8 mouse cellular contexts compared by ENCODE assay signal in the genomic region with DNA sequence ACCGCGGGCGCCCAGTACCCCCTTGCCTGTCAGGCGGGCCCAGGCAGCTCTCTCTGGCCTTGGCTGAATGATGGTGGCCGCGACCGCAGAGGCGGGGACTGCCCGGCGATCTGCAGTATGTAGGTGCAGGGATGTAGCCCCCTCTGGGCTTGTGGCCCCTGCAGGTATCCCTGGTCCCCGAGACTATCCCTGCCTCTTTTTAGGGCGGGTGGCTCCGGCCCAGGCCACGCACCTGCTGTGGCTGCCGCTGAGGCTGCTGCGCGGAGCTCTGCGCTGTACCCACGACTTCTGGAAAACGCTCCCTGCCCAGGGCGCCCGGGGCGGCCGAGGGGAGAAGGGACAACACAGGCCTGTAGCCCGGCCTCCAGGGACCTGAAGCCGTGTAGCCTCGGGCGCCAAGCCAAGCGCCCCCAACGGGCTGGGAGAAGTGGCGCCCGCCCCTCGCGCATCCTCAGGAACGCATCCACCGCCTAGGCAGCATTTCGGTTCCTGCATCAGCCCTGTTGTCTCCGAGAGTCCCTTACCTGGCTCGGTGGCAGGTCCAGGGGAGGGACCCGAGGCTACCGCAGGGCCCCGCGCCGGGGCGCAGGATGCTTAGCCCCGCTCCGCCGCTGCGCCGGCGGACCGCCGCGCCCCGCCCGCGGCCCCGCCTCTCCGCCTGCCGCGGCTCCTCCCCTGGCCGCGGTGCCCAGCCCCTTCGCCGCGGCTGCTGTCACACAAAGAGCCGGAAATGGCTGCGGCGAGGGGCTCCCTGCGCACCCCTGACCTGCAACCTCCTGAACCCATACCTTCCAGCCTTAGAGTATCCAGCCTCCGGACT. TPM values are rescaled to one million over a fixed set of nuclear protein-coding genes. Genes with fewer than 3 reads are reported as not detected.
DNase-seq lines count a peak whose midpoint lies in the region; ATAC-seq and TF ChIP-seq lines count a peak whose summit lies in the region.

No protein-coding gene starts in this region.

- peak overlapping the region; percentile 90 for H3K9ac ChIP-seq in CH12.LX (ENCODE audit: insufficient read depth, low read depth)
- H3K9ac ChIP-seq in embryonic facial prominence, embryonic 13.5 days, result peak overlapping the region; percentile 73
- peak overlapping the region; percentile 39; the same call in 1 of the 2 replicates for H3K9ac ChIP-seq in lung, postnatal 0 days (replicated peaks; ENCODE audit: low read depth)

- peaks cover 14 to 34% of the 10 kb centered on the region in 2 experiments for H3K4me1 ChIP-seq in CH12.LX (ENCODE audit: control insufficient read depth in 1 of 2, insufficient read depth in 2 of 2)
- H3K4me1 ChIP-seq in embryonic facial prominence, embryonic 13.5 days, result peaks cover 41% of the 10 kb centered on the region
- 0 out of 2 replicates have a peak, but pooled peaks cover 7% of the 10 kb centered on the region for H3K4me1 ChIP-seq in lung, postnatal 0 days (ENCODE audit: insufficient read depth, low read depth, low read length)

- H3K9me3 ChIP-seq in CH12.LX (replicated peaks; ENCODE audit: low read length), result peaks cover 6% of the 10 kb centered on the region
- no peaks in the 10 kb centered on the region for H3K9me3 ChIP-seq in embryonic facial prominence, embryonic 13.5 days
- H3K9me3 ChIP-seq in lung, postnatal 0 days (ENCODE audit: low read length), result no peaks in the 10 kb centered on the region

- no peak for TF ChIP-seq RAD21 in CH12.LX (IDR thresholded peaks at IDR 0.05; ENCODE audit: low read depth, low read length)

- intact Hi-C loops in heart, postnatal 14 days (cut with DNase I), result no loop called here

- TF ChIP-seq EP300 in CH12.LX (IDR thresholded peaks at IDR 0.05; ENCODE audit: low read length), result no peak
- TF ChIP-seq EP300 in lung, postnatal 0 days (IDR thresholded peaks at IDR 0.05), result no peak

- H3K27me3 ChIP-seq in CH12.LX (replicated peaks), result peaks cover 3% of the 10 kb centered on the region
- peaks cover 16% of the 10 kb centered on the region for H3K27me3 ChIP-seq in embryonic facial prominence, embryonic 13.5 days
- no peaks in the 10 kb centered on the region for H3K27me3 ChIP-seq in lung, postnatal 0 days (replicated peaks; ENCODE audit: insufficient read depth, low read length)

- in situ Hi-C loops in CH12.LX (cut with MboI; ENCODE audit: low pct_ligation_motif_present, low pct_unique_long_range_greater_than_20kb, low sequenced_read_pairs), result loop anchor here (5.0 kb wide), 1 partner anchor 35 kb away; no protein-coding TSS in a partner anchor

- TF ChIP-seq POLR2A in CH12.LX (IDR thresholded peaks at IDR 0.05; ENCODE audit: low read depth, low read length), result peak; percentile 66

- peaks cover 48% of the 10 kb centered on the region for H3K79me2 ChIP-seq in CH12.LX (replicated peaks; ENCODE audit: control insufficient read depth, extremely low read depth, insufficient read depth, poor library complexity, severe bottlenecking)

- peak; percentile 74 for ATAC-seq in embryonic facial prominence, embryonic 13.5 days (ENCODE audit: insufficient number of reproducible peaks, insufficient read depth, low FRiP score, low TSS enrichment, low read depth)
- peak; percentile 77 for ATAC-seq in lung, postnatal 0 days

- peak overlapping the region; percentile 97 for H3K27ac ChIP-seq in CH12.LX (ENCODE audit: insufficient read depth, low read depth)
- no peak overlapping the region for H3K27ac ChIP-seq in embryonic facial prominence, embryonic 13.5 days
- no peak overlapping the region; the same call in 1 of the 2 replicates for H3K27ac ChIP-seq in lung, postnatal 0 days (ENCODE audit: low read length)

- dilution Hi-C loops in CH12.LX (cut with MboI; ENCODE audit: extremely low pct_ligation_motif_present, extremely low pct_unique_long_range_greater_than_20kb, low sequenced_read_pairs), result no loop called here

- peak; percentile 64 for DNase-seq in CH12.LX (ENCODE audit: extremely low read depth)
- DNase-seq in adrenal gland, postnatal 36 days, result peak; percentile 71 to 82
- DNase-seq in heart, postnatal 14 days, result peak; percentile 62
- DNase-seq in layer of hippocampus, adult 9-11 months, result peak; percentile 61
- peak; percentile 56 for DNase-seq in lung, postnatal 0 days (ENCODE audit: low spot score)
- DNase-seq in retina, postnatal 1 day, result peak; percentile 81
- peak; percentile 26 for DNase-seq in urinary bladder, postnatal 25 days (ENCODE audit: low spot score)

- H3K36me3 ChIP-seq in CH12.LX (replicated peaks in 1 of 2; ENCODE audit: control insufficient read depth in 1 of 2, insufficient read depth in 1 of 2, low read length in 1 of 2), result peaks cover 0 to 8% of the 10 kb centered on the region in 2 experiments
- H3K36me3 ChIP-seq in embryonic facial prominence, embryonic 13.5 days, result no peaks in the 10 kb centered on the region
- no peaks in the 10 kb centered on the region for H3K36me3 ChIP-seq in lung, postnatal 0 days (ENCODE audit: insufficient read depth, low read length)

- TF ChIP-seq CTCF in CH12.LX (conservative IDR thresholded peaks at IDR 0.05 in 1 of 2, IDR thresholded peaks at IDR 0.05 in 1 of 2; ENCODE audit: low read depth in 2 of 2, low read length in 2 of 2), result peak in 1 of 2 experiments; percentile 43; a peak in 2 of 4 replicates
- no peak for TF ChIP-seq CTCF in lung, postnatal 0 days (IDR thresholded peaks at IDR 0.05)

- H3K4me3 ChIP-seq in CH12.LX (replicated peaks in 1 of 3; ENCODE audit: low read depth in 2 of 3, low read length in 2 of 3, poor library complexity in 1 of 3), result peak overlapping the region; percentile 89 to 96 (median 94)
- peak overlapping the region; percentile 67 for H3K4me3 ChIP-seq in embryonic facial prominence, embryonic 13.5 days
- peak overlapping the region; percentile 53 for H3K4me3 ChIP-seq in lung, postnatal 0 days (ENCODE audit: low read depth, low read length)

- peak overlapping the region; percentile 89 for H3K4me2 ChIP-seq in CH12.LX (ENCODE audit: insufficient read depth, low read depth, poor library complexity, severe bottlenecking)
- H3K4me2 ChIP-seq in embryonic facial prominence, embryonic 13.5 days, result peak overlapping the region; percentile 97
- peak overlapping the region; percentile 97 for H3K4me2 ChIP-seq in lung, postnatal 0 days (replicated peaks; ENCODE audit: low read depth, low read length)

- under 1% methylated on average over 63 of the region's 71 CpGs for WGBS in embryonic facial prominence, embryonic 13.5 days
- WGBS in lung, postnatal 0 days, result 2% methylated on average over 45 of the region's 71 CpGs

TF ChIP-seq in CH12.LX, 34 proteins besides CTCF, POLR2A, EP300 and RAD21 (continues in another document):
- TF ChIP-seq USF2 (conservative IDR thresholded peaks at IDR 0.05; ENCODE audit: low read depth, low read length), result no peak
- no peak for TF ChIP-seq HCFC1 (IDR thresholded peaks at IDR 0.05; ENCODE audit: low read depth, low read length)
- no peak for TF ChIP-seq POLR2AphosphoS2 (IDR thresholded peaks at IDR 0.05; ENCODE audit: low read depth, low read length)
- TF ChIP-seq RCOR1 (conservative IDR thresholded peaks at IDR 0.05; ENCODE audit: low read depth, low read length), result no peak
- no peak; the same call in 1 of the 2 replicates for TF ChIP-seq MAZ (IDR thresholded peaks at IDR 0.05; ENCODE audit: low read depth, low read length)
- peak; percentile 6; the same call in 1 of the 2 replicates for TF ChIP-seq SMC3 (IDR thresholded peaks at IDR 0.05; ENCODE audit: low read depth, low read length)
- no peak for TF ChIP-seq USF1 (IDR thresholded peaks at IDR 0.05; ENCODE audit: low read depth, low read length)
- TF ChIP-seq ZNF384 (IDR thresholded peaks at IDR 0.05; ENCODE audit: low read depth, low read length), result no peak
- TF ChIP-seq BHLHE40 (IDR thresholded peaks at IDR 0.05; ENCODE audit: low read depth, low read length), result no peak
- TF ChIP-seq MYC (IDR thresholded peaks at IDR 0.05; ENCODE audit: low read depth, low read length), result no peak
- no peak for TF ChIP-seq ETS1 (conservative IDR thresholded peaks at IDR 0.05; ENCODE audit: low read depth, low read length)
- peak; percentile 43; the same call in 1 of the 2 replicates for TF ChIP-seq TCF12 (IDR thresholded peaks at IDR 0.05; ENCODE audit: low read depth, low read length)
- TF ChIP-seq IRF4 (IDR thresholded peaks at IDR 0.05; ENCODE audit: low read depth, low read length), result 0 out of 2 replicates have a peak, but pooled peaks have one; percentile 12
- TF ChIP-seq CHD2 (IDR thresholded peaks at IDR 0.05; ENCODE audit: low read length), result no peak
- TF ChIP-seq CHD1 (IDR thresholded peaks at IDR 0.05; ENCODE audit: low read depth, low read length), result no peak; the same call in 1 of the 2 replicates
- TF ChIP-seq ZMIZ1 (IDR thresholded peaks at IDR 0.05; ENCODE audit: low read depth, low read length), result peak; percentile 21; the same call in 1 of the 2 replicates
- no peak for TF ChIP-seq ZKSCAN1 (IDR thresholded peaks at IDR 0.05; ENCODE audit: borderline replicate concordance, low read depth, low read length)
- no peak for TF ChIP-seq MAFK (IDR thresholded peaks at IDR 0.05; ENCODE audit: insufficient replicate concordance, low read length)
- TF ChIP-seq GABPA (IDR thresholded peaks at IDR 0.05; ENCODE audit: insufficient replicate concordance, low read depth, low read length), result no peak
- peak; percentile 69 for TF ChIP-seq NRF1 (IDR thresholded peaks at IDR 0.05; ENCODE audit: low read depth, low read length)
- no peak for TF ChIP-seq MEF2A (IDR thresholded peaks at IDR 0.05; ENCODE audit: borderline replicate concordance, low read depth, low read length)
- TF ChIP-seq PAX5 (IDR thresholded peaks at IDR 0.05; ENCODE audit: low read length), result no peak
- no peak; the same call in 1 of the 2 replicates for TF ChIP-seq SIN3A (IDR thresholded peaks at IDR 0.05; ENCODE audit: low read length)
- no peak for TF ChIP-seq ZC3H11A (IDR thresholded peaks at IDR 0.05; ENCODE audit: low read depth, low read length)
- 0 out of 2 replicates have a peak, but pooled peaks have one; percentile 50 for TF ChIP-seq NELFE (IDR thresholded peaks at IDR 0.05; ENCODE audit: low read depth, low read length)
- TF ChIP-seq E2F4 (IDR thresholded peaks at IDR 0.05; ENCODE audit: insufficient replicate concordance, low read depth, low read length), result no peak
- peak; percentile 79 for TF ChIP-seq ELF1 (IDR thresholded peaks at IDR 0.05; ENCODE audit: low read depth, low read length)
- no peak for TF ChIP-seq TBP (conservative IDR thresholded peaks at IDR 0.05; ENCODE audit: low read depth, low read length)

RNA-seq across cellular contexts. Expression of a gene that starts 0.7 kb away (rescaled TPM):
- 77.6 and 97.6 TPM in 2 replicates for total RNA-seq in CH12.LX (2012; rRNA removed)
- total RNA-seq in CH12.LX (2014; rRNA removed), result 36.1 and 40.7 TPM in 2 replicates
- polyA plus RNA-seq in CH12.LX (2012; ENCODE audit: insufficient read length, low read depth), result 161 and 194 TPM in 2 replicates
- 10 to 100 TPM; 84.0 to 88.8 TPM for total RNA-seq in adrenal gland, postnatal 36 days (2021)
- 8.9 and 10.4 TPM in 2 replicates for polyA plus RNA-seq in embryonic facial prominence, embryonic 13.5 days (2015; fragmentation: Nextera tagmentation; extraction: Ambion mirVana)
- total RNA-seq in heart, postnatal 14 days (2021), result 10 to 100 TPM; 41.6 to 47.3 TPM
- 3.4 and 4.2 TPM in 2 replicates for polyA plus RNA-seq in lung, postnatal 0 days (2015; fragmentation: Nextera tagmentation; extraction: Ambion mirVana)

Comparison
In these comparisons a context has a peak if more than half of its experiments do, and no peak if none do; other contexts are left out.
1. DNase-seq: peak in every context shown above with its lines; median percentile 81 in retina, postnatal 1 day; 76 in adrenal gland, postnatal 36 days; 64 in CH12.LX; 62 in heart, postnatal 14 days; 61 in layer of hippocampus, adult 9-11 months; 56 in lung, postnatal 0 days; 26 in urinary bladder, postnatal 25 days.
2. H3K9ac ChIP-seq: peak in every context shown above with its lines; median percentile 90 in CH12.LX; 73 in embryonic facial prominence, embryonic 13.5 days; 39 in lung, postnatal 0 days.